Mouse (Mus musculus) T-cell, adult 2 months (primary cell): ENCODE measurements around the gene Kank3.
A peak's percentile ranks its signal among the peaks of the same experiment; 100 is the strongest.
"Not testable (repeated sequence)": the region's sequence is repeated elsewhere in the genome, so short reads cannot be mapped to it uniquely, and the experiment has no call there.

ENCODE experiments used
- DNase-seq: peaks from one replicate; pipeline ENCODE4 v3.0.0; 2022; ENCODE audit warnings: low spot score

Kank3 gene

DNA sequence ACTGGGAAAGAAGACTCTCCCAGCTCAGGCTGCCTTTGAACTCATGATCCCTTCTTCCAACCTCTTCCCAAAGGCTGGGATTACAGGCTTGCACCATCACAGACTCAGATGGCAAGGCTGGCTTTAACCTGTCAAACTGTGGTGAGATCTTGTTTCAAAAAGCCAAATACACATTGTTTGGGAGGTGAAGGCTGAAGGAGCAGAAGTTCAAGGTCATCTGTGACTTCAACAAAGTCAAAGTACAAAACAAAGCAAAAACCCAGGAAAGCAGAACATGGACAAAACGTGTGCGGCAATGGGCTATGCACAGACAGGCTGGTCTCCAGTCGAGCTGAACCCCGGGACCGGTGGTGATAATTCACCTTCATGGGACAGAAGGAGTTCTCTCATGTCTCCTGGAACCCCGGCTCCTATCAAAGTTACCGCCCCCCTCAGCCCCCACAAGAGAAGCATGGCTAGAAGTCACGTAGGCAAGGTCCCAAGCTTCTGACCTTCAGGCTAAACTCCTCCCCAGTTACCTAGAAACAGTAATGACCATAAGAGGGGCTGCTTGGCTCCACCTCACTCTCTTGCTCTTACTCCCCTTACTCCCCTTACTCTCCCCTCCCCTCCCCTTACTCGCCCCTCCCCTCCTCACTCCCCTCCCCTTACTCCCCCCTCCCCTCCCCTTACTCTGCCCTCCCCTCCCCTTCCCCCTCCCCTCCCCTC lies 3.0 kb upstream of the Kank3 start:
- no peak for DNase-seq

DNA sequence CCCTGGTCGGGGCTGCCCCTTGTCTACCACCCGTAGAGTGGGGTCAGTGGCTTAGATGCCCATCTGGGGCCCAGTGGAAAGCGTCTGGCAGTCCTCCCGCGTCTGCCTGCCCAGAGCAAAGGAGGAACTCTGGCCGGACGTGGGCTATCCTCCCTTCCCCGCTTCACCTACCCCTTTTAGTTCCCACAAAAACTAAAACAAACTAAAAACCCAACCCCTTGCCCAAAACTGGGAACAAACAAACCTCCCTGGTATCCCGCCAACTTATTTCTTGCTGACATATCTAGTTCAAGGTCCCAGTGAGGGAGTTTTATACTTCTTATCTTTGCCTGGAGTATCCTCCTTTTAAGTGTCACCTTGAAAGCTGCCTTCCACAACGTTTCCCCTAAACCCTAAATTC lies 2.1 kb upstream of the Kank3 start:
- DNase-seq = no peak

DNA sequence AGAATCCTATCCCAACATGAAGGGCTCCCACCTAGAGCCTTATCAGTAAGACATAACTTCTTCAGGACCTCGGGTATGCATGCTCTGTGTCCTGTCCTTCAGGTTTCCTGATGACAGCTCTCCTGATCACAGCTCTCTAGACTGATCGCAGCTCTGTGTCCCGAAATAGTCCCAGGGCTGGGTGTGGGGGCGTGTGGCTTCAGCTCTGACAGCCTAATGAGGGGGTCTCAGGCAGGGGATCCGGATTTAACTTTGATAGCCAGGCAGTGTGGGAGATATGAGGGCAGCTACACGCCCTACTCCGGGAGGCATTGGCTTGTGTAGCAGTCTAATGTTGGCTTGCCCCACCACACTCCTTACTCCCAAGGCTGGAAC lies 810 bp downstream of the Kank3 start:
- no peak for DNase-seq

DNA sequence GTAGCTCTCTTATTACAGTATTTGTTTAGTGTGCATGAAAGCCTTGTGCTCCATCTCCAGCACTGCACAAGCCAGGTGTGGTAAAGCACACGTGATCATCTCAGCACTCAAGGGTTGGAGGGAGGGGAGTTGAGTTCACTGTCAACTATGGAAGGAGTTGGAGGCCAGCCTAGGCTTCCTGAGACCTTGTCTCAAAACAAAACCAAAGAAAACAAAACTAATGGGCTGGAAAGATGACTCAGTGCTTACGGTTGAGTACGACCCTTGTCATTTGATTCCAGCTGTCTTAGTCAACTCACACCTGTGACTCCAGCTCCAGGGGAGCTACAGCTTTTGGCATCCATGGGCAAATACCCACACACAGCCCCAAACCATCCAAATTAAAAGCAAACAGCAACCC lies 2.2 kb downstream of the Kank3 start:
- DNase-seq = no peak

DNA sequence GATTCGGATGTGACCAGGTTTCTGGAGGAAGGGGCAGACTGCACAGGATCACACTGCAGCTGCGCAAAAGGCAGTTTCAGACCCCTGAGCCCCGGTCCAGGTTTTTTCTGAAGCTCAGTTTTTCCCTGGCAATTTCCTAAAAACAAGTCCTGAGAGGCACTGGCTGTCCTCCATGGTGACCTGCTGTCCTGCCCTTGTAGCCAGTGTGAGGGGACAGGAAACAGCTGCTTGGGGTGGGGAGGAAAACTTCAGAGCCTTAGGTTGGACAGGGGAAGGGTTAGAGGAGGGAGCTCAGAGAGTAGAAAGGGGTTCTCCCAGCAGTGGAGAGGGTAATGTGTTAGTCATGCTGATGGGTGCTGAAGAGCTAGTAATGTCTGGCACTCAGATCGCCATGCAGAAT lies 2.7 kb downstream of the Kank3 start:
- DNase-seq = no peak

DNA sequence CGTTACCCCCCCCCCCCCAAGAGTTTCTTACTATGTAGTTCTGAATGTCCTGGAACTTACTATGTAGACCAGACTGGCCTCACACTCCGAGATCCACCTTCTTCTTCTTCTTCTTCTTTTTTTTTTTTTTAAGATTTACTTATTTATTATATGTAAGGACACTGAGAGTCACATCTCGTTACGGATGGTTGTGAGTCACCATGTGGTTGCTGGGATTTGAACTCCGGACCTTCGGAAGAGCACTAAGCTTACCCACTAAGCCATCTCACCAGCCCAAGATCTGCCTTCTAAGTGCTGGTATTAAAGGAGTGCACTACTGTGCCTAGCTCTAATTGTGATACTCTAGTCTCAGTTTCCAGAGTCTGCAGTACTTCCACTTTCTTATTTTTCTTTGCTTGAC lies 5.1 kb downstream of the Kank3 start:
- DNase-seq = no peak

DNA sequence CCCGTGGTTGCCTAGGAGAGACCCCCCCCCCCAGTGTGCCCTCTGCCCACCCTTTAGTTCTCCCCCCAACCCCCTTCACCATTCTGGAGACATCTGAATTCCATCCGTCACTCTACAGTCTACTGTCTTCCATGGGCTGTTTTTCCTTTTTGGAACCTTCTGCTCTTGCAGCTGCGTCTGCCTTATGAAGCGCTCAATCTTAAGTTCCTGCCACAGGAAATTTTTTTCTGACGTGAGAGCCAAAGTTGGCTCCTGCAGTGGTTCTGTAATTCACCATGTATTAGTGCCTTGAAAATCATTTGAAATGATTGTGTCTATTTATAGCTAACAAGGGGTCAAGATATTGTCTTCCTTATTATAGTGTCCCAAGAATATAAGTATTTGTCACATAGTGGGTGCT lies 6.3 kb downstream of the Kank3 start:
- DNase-seq = no peak

DNA sequence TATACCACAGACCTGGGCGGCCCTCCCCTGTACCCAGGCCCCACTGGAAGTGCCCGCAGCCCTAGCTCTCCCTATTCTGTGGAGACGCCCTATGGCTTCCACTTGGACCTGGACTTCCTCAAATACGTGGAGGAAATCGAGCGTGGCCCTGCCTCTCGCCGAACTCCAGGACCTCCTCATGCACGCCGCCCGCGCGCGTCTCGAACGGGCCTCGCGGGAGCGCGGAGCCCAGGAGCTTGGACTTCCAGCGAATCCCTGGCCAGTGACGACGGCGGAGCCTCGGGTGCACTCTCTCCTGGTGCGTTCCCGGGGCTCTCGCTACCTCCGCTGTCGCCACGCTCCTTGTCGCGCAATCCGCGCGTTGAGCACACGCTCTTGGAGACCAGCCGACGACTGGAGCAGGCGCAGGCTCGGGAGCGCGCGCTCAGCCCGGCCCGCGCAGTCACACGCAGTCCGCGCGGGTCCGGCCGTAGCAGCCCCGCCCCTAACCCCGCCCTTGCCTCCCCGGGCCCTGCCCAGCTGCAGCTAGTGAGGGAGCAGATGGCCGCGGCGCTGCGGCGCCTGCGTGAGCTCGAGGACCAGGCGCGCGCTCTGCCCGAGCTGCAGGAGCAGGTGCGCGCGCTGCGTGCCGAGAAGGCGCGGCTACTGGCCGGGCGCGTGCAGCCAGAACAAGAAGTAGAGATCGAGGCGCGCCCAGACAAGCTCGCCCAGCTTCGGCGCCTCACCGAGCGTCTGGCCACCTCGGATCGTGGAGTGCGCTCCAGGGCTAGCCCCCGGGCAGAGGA lies 7.1 kb downstream of the Kank3 start:
- DNase-seq = peak; percentile 70

DNA sequence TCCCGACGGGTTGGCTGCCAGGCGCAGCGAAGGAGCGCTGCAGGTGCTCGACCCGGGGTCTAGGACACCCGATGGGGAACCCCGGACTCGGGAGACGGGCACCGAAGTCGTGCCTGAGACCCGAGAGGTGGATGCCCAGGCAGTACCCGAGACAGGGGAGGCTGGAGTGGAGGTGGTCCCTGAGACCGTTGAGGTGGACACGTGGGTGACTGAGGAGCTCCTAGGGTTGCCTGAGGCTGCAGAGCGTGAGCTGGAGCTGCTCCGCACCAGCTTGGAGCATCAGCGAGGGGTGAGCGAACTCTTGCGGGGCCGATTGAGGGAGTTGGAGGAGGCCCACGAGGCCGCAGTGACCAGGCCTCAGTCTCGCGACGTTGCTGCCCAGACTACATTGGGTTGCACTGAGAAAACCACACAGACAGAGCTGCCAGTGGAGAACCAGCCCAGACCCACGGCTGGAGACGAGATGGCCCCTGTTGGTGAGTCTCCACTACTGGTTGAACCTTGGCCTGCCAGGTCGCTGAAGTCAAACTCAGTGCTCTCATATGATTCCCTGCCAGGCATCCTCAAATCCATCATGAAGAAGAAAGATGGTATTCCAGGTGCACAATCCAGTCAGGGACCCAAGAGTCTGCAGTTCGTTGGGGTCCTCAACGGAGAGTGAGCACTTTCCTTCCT lies 7.8 kb downstream of the Kank3 start:
- DNase-seq = no peak

DNA sequence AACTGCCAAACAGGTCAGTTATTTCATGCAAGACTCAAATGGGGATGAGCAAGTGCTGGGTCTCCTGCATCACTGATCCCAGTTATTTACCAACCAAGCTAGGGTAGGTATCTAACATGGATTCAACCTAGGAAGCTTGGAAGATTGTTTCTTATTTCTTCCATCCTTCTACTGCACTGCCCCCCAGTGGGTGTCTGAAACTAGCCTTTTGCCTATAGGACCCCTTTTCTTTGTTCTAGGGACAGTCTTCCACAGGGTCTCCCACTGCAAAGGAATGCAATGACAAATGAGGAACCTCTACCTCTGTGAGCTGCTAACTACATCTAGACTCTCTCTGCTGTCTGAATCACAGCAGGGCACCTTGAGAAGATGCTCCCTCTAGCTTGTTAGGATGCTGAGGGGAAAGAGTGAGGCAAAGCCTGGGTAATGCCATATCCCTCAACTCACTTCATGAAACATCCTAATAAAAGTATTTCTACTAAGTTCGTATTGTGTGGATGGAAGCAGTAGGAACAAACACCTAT lies 12.2 kb downstream of the Kank3 start:
- DNase-seq = no peak

DNA sequence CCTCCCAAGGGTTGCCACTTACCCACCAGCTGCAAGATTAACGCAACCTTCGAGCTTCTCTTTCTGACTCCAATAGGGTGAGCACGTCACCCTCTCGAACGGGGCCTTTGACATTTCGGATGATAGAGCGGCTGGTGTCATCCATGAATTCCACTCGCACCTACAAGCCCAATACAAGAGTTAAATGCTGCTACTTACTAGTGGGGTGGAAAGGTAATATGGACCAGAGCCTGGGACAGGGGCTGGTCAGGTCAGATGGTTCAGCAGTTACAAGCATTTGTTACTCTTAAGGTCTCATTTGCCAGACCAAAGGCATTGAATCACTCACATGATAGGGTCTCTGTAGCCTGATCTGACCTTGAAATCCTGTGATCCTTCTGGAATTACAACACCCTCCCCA lies 12.9 kb downstream of the Kank3 start:
- DNase-seq = not testable (repeated sequence)

DNA sequence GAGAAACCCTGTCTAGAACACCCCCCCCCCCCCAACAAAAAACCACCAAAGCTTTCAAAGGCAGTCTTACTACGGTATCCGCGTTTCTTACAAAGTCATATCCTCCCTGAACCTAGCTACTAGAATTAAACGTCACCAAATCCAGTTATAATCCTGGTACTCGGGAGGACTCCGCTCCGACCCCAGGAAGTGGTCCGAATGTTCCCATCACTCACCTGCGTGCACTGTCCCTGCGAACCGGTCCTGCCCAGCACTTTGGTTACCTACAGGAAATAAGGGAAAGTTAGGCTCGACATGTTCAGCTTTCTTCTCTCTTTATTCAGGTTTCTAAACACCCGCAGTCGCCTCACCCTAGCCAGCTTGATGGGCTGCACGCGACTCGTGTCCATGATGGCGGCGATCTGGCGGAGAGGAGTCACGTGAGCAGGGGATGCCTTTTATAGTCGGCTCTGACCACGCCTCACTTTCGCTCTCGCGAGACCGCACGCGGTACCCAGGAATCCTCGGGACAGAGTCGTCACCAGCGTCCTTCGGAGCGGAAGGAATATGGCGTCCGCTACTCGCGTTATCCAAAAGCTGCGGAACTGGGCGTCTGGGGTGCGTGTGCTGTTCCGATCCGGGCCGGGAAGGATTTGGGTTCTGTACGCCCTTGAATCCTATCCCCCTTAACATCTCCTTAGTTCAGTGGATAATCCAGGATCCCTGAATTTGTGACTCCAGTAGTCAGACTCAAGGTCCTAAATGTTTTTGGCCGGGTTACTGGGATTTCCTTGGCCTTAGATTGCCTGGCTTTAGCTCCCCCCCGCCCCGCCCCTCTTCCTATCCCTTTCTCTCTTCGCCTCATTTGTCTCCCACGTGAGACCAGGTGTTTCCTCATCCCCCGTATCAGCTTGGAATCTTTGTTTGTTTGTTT lies 14.0 kb downstream of the Kank3 start, which contains the start of the genes Rps28 and Ndufa7:
Gene Rps28, minus strand, starts transcription at position 479 of the 913 bp plus-strand sequence.
Gene Ndufa7, plus strand, starts transcription at position 489 of the 913 bp plus-strand sequence.
- DNase-seq = peak; percentile 99

DNA sequence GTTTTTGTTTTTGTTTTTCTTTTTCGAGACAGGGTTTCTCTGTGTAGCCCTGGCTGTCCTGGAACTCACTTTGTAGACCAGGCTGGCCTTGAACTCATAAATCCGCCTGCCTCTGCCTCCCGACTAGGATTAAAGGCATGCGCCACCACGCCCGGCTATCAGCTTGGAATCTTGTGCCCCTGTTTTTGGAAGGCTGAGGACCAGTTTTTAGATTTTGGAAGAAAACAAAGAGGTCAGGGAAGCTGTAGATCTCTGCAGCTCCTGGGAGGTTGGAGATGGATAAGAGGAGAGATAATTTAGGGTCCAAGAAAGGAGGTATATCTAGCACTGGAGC lies 14.6 kb downstream of the Kank3 start:
- not testable (repeated sequence) for DNase-seq

DNA sequence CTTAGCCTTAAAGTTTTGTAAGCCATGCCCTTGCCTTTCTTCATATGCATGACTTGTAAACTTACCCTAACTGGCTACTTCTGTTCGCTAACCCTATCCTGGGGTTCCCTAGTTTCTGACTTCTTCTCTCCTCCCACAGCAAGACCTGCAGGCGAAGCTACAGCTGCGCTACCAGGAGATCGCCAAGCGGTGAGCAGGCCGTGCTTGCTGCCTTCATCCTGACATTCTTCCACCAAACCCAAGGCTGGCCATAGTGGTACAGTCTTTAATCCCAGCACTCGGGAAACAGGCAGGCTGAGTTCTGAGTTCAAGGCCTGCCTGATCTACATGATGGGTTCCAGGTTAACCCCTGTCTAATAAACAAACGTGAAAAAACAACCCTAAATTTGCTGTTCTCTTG lies 15.1 kb downstream of the Kank3 start:
- no peak for DNase-seq

DNA sequence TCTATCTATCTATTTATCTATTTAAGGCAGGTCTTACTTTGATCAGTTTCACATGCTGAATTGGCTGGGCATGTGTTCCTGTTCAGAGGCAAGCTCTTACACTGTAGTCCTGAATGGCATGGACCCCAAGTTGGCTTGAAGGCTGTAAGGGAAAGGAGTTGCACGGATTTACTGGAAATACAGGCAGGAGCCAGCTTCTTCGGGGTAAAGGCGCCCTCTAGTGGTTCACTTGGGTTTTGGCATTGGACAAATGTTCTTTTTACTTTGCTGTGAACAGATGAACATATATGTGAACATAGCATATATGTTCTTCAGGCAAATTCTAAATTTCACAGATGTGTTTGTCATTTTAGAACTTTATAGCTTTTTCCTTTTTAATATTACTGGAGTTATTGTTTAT lies 16.5 kb downstream of the Kank3 start:
- peak; percentile 72 for DNase-seq

DNA sequence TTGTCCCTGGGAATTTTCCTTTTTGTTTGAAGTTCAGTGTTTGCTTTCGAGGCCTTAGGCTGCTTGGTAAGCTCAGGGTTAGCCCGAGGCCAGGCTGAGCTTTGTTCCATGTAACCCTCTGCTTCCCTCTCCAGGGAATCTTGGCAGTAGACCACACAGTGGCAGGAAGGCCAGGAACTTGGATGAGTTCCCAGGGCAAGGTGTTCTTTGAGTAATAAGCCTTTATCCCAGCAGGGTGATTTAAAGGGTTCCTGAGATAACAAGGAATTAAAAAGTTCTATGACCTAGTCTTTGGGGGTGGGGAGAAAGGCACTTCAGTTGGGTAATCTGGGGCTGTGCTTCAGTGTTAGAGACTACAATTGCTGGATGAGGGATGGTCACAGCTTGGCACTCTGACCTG lies 18.6 kb downstream of the Kank3 start:
- no peak for DNase-seq

DNA sequence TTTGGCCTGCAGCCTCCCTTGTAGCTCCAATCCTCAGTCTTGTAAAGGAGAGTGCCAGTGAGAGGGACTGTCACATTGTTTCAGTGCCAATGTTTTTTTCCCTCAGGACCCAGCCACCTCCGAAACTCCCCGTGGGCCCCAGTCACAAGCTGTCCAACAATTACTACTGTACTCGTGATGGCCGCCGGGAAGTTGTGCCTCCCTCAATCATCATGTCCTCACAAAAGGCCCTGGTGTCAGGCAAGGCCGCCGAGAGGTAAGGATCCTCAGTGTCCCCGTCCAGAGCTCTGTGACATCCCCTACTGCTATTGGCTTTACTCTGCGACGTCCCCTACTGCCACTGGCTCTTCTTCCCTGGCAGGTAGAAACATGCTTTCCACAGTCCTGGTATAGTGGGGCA lies 19.2 kb downstream of the Kank3 start:
- DNase-seq = no peak

DNA sequence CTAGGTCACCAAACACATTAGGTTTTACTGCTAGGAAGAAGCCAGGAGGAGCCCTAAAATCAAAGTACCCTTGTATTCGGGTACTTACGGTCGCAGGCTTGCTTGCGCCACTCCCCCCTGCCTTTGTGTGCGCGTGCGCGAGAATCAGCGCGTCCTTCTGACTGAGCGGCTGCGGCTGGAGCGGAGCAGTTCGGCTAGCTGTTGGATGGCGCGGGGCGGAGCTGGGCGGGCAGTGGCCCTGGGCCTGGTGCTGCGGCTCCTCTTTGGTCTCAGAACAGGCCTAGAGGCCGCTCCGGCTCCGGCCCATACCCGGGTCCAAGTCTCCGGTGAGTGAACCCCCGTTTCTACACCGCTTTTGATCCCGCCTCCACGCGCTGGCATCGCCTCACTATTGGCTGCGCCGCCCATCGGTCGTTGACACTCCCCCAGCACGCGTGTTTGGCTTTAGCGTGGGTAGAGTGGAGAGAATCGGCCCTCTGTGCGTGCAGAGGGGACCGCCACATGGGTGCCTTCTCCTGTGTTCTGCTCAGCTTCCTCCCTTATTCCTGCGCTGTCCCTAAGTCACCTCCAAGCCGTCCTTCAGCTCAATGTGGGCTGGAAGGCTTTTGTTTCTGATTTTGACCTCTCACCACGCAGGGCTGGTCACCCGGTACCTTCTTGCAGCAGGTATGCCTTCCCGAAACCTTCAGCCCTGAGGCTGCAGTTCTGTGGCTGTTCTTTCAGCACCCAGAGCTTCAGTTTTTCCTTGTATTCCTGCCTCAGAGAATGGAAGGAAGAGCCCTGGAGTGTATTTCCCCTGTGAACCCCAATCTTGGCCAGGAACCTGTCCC lies 32.9 kb downstream of the Kank3 start, which contains the start of gene Cd320:
Gene Cd320, plus strand, starts transcription at position 126 of the 830 bp plus-strand sequence.
- peak; percentile 89 for DNase-seq

DNA sequence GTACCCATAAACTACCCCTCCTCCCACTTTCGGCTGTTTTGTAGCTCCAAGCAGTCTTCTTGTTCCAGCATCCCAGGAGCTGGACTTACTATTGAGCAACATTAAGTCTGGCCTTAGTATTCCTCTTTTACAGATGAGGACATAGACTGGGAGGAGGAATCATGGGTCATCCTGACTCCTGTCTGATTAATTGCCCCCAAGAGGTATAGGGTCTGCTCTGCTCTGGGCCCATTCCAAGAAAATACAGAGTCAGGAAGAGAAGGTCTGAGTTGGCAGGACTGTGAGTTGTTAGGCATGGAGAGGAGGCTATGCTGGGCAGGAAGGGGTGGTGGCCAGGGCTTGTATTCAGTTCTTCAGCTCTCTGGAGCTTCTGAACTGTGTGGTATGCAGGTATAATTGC lies 33.9 kb downstream of the Kank3 start:
- no peak for DNase-seq

DNA sequence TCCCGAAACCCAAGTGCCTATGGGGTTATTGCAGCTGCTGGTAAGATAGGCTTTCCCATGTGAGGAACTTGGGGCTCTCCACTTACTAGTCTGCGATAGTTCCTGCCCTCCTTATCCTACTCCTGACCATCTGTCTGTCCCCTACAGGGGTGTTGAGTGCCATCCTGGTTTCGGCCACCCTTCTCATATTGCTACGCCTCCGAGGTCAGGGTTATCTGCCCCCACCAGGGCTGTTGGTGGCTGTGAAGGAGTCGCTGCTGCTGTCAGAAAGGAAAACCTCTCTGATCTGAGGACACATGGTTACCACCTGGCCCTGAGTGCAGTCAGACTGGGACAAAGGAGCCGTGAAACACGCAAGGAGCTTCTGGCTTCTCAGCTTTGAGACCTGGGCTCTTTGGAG lies 37.8 kb downstream of the Kank3 start:
- DNase-seq = no peak

DNA sequence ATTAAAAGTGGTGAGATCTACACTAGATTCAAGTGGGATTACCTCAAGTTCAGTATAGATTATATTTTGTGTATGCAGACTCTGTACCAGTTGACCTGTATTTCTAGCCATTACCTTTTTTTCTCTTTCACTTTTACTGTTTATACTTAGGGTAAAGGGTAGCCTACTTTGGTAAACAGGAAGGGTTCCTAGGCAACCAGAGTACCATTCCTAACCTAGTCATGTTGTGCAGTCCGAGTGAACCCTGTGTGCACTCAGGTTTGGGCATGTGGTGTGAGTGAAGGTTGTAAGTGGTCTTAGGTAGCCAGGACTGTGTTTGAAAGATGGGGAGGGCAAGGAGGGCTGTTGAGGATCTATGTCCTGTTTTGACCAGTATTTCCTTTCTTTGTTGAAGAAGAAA lies 41.0 kb downstream of the Kank3 start:
- DNase-seq = no peak
